In the genomic region with DNA sequence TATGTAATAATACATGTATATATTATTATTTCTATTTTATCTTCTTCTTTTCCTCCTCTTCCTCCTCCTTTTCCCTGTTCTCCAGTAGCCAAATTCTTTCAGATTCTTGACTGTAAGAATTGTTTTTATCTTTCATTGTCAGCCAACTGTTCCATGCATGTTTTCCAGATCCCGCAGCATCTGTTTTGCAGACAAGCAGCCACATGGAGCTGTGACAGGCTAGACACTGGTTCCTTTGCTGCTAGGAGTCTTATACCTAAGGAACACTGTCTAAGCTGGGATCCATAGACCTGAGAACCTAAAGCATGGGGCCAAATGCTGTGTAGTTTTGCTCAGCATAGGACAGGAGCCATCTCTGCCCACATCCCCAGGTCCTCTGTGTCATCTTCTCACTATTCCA, we compare ENCODE assay signal across 25 mouse cellular contexts.
DNase-seq lines count a peak whose midpoint lies in the region; ATAC-seq and TF ChIP-seq lines count a peak whose summit lies in the region.
"Had no signal": no experiment of that assay in that cellular context is flagged by ENCODE, and none has a peak within 500 bp of the region (broad histone marks: within the 10 kb centered on the region; RNA-seq: fewer than 3 reads in every experiment).

No protein-coding gene starts in this region.

- no peak for TF ChIP-seq CTCF in layer of hippocampus, adult 2 months (conservative IDR thresholded peaks at IDR 0.05)
- TF ChIP-seq CTCF in left cerebral cortex, adult 2 months (IDR thresholded peaks at IDR 0.05): no peak

- 91% methylated on average over 1 of the region's 1 CpGs for WGBS in forebrain, embryonic 14.5 days
- 91% methylated on average over 1 of the region's 1 CpGs for WGBS in forebrain, embryonic 13.5 days

- H3K27ac ChIP-seq in forebrain, embryonic 14.5 days (ENCODE audit: low read depth, low read length): no peak overlapping the region
- no peak overlapping the region for H3K27ac ChIP-seq in forebrain, embryonic 13.5 days
- peak overlapping the region; percentile 67 for H3K27ac ChIP-seq in layer of hippocampus, adult 2 months
- H3K27ac ChIP-seq in left cerebral cortex, adult 2 months: peak overlapping the region; percentile 53; the same call in 1 of the 2 replicates
- H3K27ac ChIP-seq: embryonic facial prominence, embryonic 10.5 days; embryonic facial prominence, embryonic 12.5 days; forebrain, embryonic 15.5 days had no signal

- no peak overlapping the region for H3K4me2 ChIP-seq in forebrain, embryonic 14.5 days (ENCODE audit: low read length)
- no peak overlapping the region for H3K4me2 ChIP-seq in forebrain, embryonic 13.5 days
- H3K4me2 ChIP-seq: embryonic facial prominence, embryonic 12.5 days; forebrain, embryonic 15.5 days had no signal

- H3K36me3 ChIP-seq in forebrain, embryonic 14.5 days (ENCODE audit: control insufficient read depth, insufficient read depth, low read length): no peaks in the 10 kb centered on the region
- H3K36me3 ChIP-seq in forebrain, embryonic 13.5 days (ENCODE audit: poor library complexity, severe bottlenecking): no peaks in the 10 kb centered on the region
- H3K36me3 ChIP-seq: embryonic facial prominence, embryonic 10.5 days; embryonic facial prominence, embryonic 12.5 days; forebrain, embryonic 15.5 days; G1E had no signal

- H3K9me3 ChIP-seq in forebrain, embryonic 14.5 days (replicated peaks; ENCODE audit: control insufficient read depth, low read length): no peaks in the 10 kb centered on the region
- H3K9me3 ChIP-seq in forebrain, embryonic 13.5 days (replicated peaks): no peaks in the 10 kb centered on the region
- H3K9me3 ChIP-seq: embryonic facial prominence, embryonic 10.5 days; embryonic facial prominence, embryonic 12.5 days; forebrain, embryonic 15.5 days had no signal

- intact Hi-C loops in left cerebral cortex, adult 2 months (cut with DNase I): no loop called here

- H3K4me1 ChIP-seq in forebrain, embryonic 14.5 days (ENCODE audit: control insufficient read depth, insufficient read depth, low read length): no peaks in the 10 kb centered on the region
- H3K4me1 ChIP-seq in forebrain, embryonic 13.5 days: 0 out of 2 replicates have a peak, but pooled peaks cover 3% of the 10 kb centered on the region
- H3K4me1 ChIP-seq: embryonic facial prominence, embryonic 10.5 days; embryonic facial prominence, embryonic 12.5 days had no signal

- H3K4me3 ChIP-seq in forebrain, embryonic 14.5 days (ENCODE audit: low read depth, low read length): no peak overlapping the region
- no peak overlapping the region for H3K4me3 ChIP-seq in forebrain, embryonic 13.5 days
- no peak overlapping the region for H3K4me3 ChIP-seq in layer of hippocampus, adult 2 months
- H3K4me3 ChIP-seq in left cerebral cortex, adult 2 months: no peak overlapping the region
- H3K4me3 ChIP-seq: embryonic facial prominence, embryonic 10.5 days; embryonic facial prominence, embryonic 12.5 days; forebrain, embryonic 15.5 days had no signal

- ATAC-seq in forebrain, embryonic 14.5 days: no peak
- no peak for ATAC-seq in forebrain, embryonic 13.5 days
- ATAC-seq in frontal cortex, adult (ENCODE audit: low TSS enrichment): peak; percentile 78
- ATAC-seq: activated CD4-positive, CD25-positive, alpha-beta regulatory T cell, adult 4 months; CD4-positive, CD25-positive, alpha-beta regulatory T cell, adult 4 months; forebrain, embryonic 15.5 days; Patski had no signal

- no peaks in the 10 kb centered on the region for H3K27me3 ChIP-seq in forebrain, embryonic 14.5 days (replicated peaks; ENCODE audit: control insufficient read depth, insufficient read depth, low read length)
- no peaks in the 10 kb centered on the region for H3K27me3 ChIP-seq in forebrain, embryonic 13.5 days
- H3K27me3 ChIP-seq: CH12.LX; embryonic facial prominence, embryonic 12.5 days; forebrain, embryonic 15.5 days had no signal

- peak; percentile 29 for DNase-seq in forebrain, embryonic 14.5 days (ENCODE audit: low spot score)
- no peak for DNase-seq in frontal cortex, postnatal 25 days (ENCODE audit: low spot score in 2 of 2)
- DNase-seq in layer of hippocampus, adult 2 months (ENCODE audit: low spot score in 2 of 2): peak; percentile 55 to 63
- DNase-seq in layer of hippocampus, postnatal 10 days (ENCODE audit: low spot score in 2 of 2): no peak
- no peak for DNase-seq in left cerebral cortex, adult 2 months (ENCODE audit: extremely low spot score in 1 of 2, low spot score in 2 of 2)
- no peak for DNase-seq in left cerebral cortex, adult 11 months (ENCODE audit: low spot score)
- DNase-seq: adrenal gland, adult 2 months; adrenal gland, postnatal 10 days; adrenal gland, postnatal 25 days; B cell, adult 2 months; cerebellum, adult 11-12 months; cerebellum, adult 2 months; cerebellum, adult 9-10 months; cerebellum, postnatal 10 days; cerebellum, postnatal 25 days had no signal

- H3K9ac ChIP-seq in forebrain, embryonic 14.5 days (ENCODE audit: low read length): no peak overlapping the region
- no peak overlapping the region for H3K9ac ChIP-seq in forebrain, embryonic 13.5 days
- H3K9ac ChIP-seq: embryonic facial prominence, embryonic 12.5 days; forebrain, embryonic 15.5 days had no signal

Comparison
In these comparisons a context has a peak if more than half of its experiments do, and no peak if none do; other contexts are left out.
1. DNase-seq: peak in forebrain, embryonic 14.5 days (single experiment) and layer of hippocampus, adult 2 months (2 of 2); none in frontal cortex, postnatal 25 days (0 of 2), layer of hippocampus, postnatal 10 days (0 of 2), left cerebral cortex, adult 2 months (0 of 2) and left cerebral cortex, adult 11 months (single experiment).
2. H3K27ac ChIP-seq: peak in layer of hippocampus, adult 2 months (single experiment) and left cerebral cortex, adult 2 months (single experiment); none in forebrain, embryonic 14.5 days (single experiment) and forebrain, embryonic 13.5 days (single experiment).